Comparison of ENCODE assay signal across 22 mouse cellular contexts in the genomic region with DNA sequence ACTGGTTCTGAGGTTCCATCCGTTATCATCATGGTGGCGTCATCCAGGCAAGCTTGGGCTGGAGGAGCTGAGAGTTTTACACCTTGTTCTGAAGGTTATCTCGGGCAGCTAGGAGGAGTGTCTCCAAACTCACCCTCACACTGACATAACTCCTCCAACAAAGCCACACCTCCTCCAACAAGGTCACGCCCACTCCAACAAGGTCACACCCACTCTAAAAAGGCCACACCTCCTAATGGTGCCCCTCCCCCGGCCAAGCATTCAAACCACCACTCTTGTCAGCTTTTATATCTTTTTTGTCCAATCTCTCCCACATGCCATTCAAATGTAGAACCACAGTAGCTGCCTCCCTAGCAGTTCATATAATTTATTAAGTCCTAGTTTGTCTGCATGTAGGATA. TPM values are rescaled to one million over a fixed set of nuclear protein-coding genes. Genes with fewer than 3 reads are reported as not detected.
DNase-seq lines count a peak whose midpoint lies in the region; ATAC-seq and TF ChIP-seq lines count a peak whose summit lies in the region.
"Had no signal": no experiment of that assay in that cellular context is flagged by ENCODE, and none has a peak within 500 bp of the region (broad histone marks: within the 10 kb centered on the region; RNA-seq: fewer than 3 reads in every experiment).

No protein-coding gene starts in this region.

- H3K27me3 ChIP-seq in liver, embryonic 13.5 days = peaks cover 21% of the 10 kb centered on the region
- no peaks in the 10 kb centered on the region for H3K27me3 ChIP-seq in stomach, postnatal 0 days (ENCODE audit: control insufficient read depth, insufficient read depth, low read length)
- H3K27me3 ChIP-seq: hindbrain, embryonic 12.5 days; limb, embryonic 12.5 days had no signal

- 46% methylated on average over 5 of the region's 5 CpGs for WGBS in liver, embryonic 13.5 days (ENCODE audit: insufficient replicate concordance)
- 74% methylated on average over 5 of the region's 5 CpGs for WGBS in stomach, postnatal 0 days

- intact Hi-C loops in heart, postnatal 14 days (cut with DNase I) = no loop called here

- no peak for TF ChIP-seq CTCF in stomach, postnatal 0 days (IDR thresholded peaks at IDR 0.05; ENCODE audit: low read depth)

- TF ChIP-seq EP300 in stomach, postnatal 0 days (optimal IDR thresholded peaks at IDR 0.05) = no peak

- no peak overlapping the region for H3K4me2 ChIP-seq in liver, embryonic 13.5 days
- no peak overlapping the region for H3K4me2 ChIP-seq in stomach, postnatal 0 days (replicated peaks; ENCODE audit: low read depth)
- H3K4me2 ChIP-seq: forebrain, embryonic 12.5 days; hindbrain, embryonic 12.5 days; limb, embryonic 12.5 days; liver, embryonic 15.5 days; midbrain, embryonic 12.5 days had no signal

- ATAC-seq in CD4-positive, CD25-positive, alpha-beta regulatory T cell, adult 4 months = no peak
- ATAC-seq in liver, embryonic 13.5 days (ENCODE audit: low read depth) = 0 out of 2 replicates have a peak, but pooled peaks have one; percentile 47
- ATAC-seq in stomach, postnatal 0 days (ENCODE audit: low FRiP score, low TSS enrichment) = peak; percentile 40; the same call in 1 of the 2 replicates
- ATAC-seq: activated CD4-positive, CD25-positive, alpha-beta regulatory T cell, adult 4 months had no signal

- peaks cover 31% of the 10 kb centered on the region for H3K4me1 ChIP-seq in liver, embryonic 13.5 days (replicated peaks)
- peaks cover 6% of the 10 kb centered on the region; the same call in 1 of the 2 replicates for H3K4me1 ChIP-seq in stomach, postnatal 0 days (replicated peaks; ENCODE audit: control insufficient read depth, insufficient read depth)

- no peaks in the 10 kb centered on the region for H3K36me3 ChIP-seq in liver, embryonic 13.5 days
- no peaks in the 10 kb centered on the region for H3K36me3 ChIP-seq in stomach, postnatal 0 days (ENCODE audit: control insufficient read depth, insufficient read depth, low read length)
- H3K36me3 ChIP-seq: forebrain, embryonic 12.5 days; heart, embryonic 10.5 days; hindbrain, embryonic 12.5 days; limb, embryonic 12.5 days; liver, embryonic 15.5 days; midbrain, embryonic 12.5 days had no signal

- no peak overlapping the region for H3K27ac ChIP-seq in liver, embryonic 13.5 days
- no peak overlapping the region for H3K27ac ChIP-seq in stomach, postnatal 0 days (replicated peaks)
- H3K27ac ChIP-seq: forebrain, embryonic 12.5 days; heart, embryonic 10.5 days; hindbrain, embryonic 12.5 days; kidney, postnatal 0 days; limb, embryonic 12.5 days; liver, embryonic 15.5 days; midbrain, embryonic 12.5 days had no signal

- no peaks in the 10 kb centered on the region for H3K9me3 ChIP-seq in liver, embryonic 13.5 days (replicated peaks)
- H3K9me3 ChIP-seq in stomach, postnatal 0 days (ENCODE audit: control insufficient read depth, low read length) = no peaks in the 10 kb centered on the region
- H3K9me3 ChIP-seq: forebrain, embryonic 12.5 days; heart, embryonic 10.5 days; hindbrain, embryonic 12.5 days; limb, embryonic 12.5 days; liver, embryonic 15.5 days; midbrain, embryonic 12.5 days had no signal

- no peak overlapping the region for H3K9ac ChIP-seq in liver, embryonic 13.5 days
- H3K9ac ChIP-seq in stomach, postnatal 0 days (ENCODE audit: low read length) = no peak overlapping the region
- H3K9ac ChIP-seq: forebrain, embryonic 12.5 days; hindbrain, embryonic 12.5 days; limb, embryonic 12.5 days; liver, embryonic 15.5 days; midbrain, embryonic 12.5 days had no signal

- peak; percentile 46 for DNase-seq in CD4-positive, CD25-positive, alpha-beta regulatory T cell, adult 2 months (ENCODE audit: low read depth, low spot score)
- peak; percentile 47 for DNase-seq in c-Kit-positive CD71-positive TER-119-positive erythroid progenitor cells, embryonic 14.5 days (ENCODE audit: low spot score)
- peak; percentile 20 for DNase-seq in liver, embryonic 13.5 days
- DNase-seq in stomach, postnatal 0 days (ENCODE audit: low spot score) = peak; percentile 52
- DNase-seq in kidney, adult 11 months = no peak
- DNase-seq in heart, postnatal 14 days = no peak
- no peak for DNase-seq in heart, adult 8-10 months (ENCODE audit: low spot score)
- DNase-seq: adrenal gland, adult 8-10 months; cerebellum, adult 18-20 months; cerebellum, postnatal 14 days; kidney, adult 2 months; right cerebral cortex, postnatal 25 days; thymus, postnatal 14 days had no signal

- H3K4me3 ChIP-seq in liver, embryonic 13.5 days (replicated peaks) = no peak overlapping the region
- H3K4me3 ChIP-seq in stomach, postnatal 0 days (ENCODE audit: low read depth, low read length) = no peak overlapping the region
- H3K4me3 ChIP-seq: forebrain, embryonic 12.5 days; heart, embryonic 10.5 days; hindbrain, embryonic 12.5 days; limb, embryonic 12.5 days; liver, embryonic 15.5 days; midbrain, embryonic 12.5 days had no signal

RNA-seq across cellular contexts. Expression of gene Chd9, which starts 53.0 kb away (rescaled TPM):
- 100 to 1,000 TPM; 195 to 267 TPM for polyA plus RNA-seq in CD4-positive, CD25-positive, alpha-beta regulatory T cell, adult 4 months (2017; shearing (Covaris generic))
- polyA plus RNA-seq in liver, embryonic 13.5 days (2015; fragmentation: Nextera tagmentation; extraction: Ambion mirVana) = 10.8 and 11.9 TPM in 2 replicates
- polyA plus RNA-seq in stomach, postnatal 0 days (2015; fragmentation: Nextera tagmentation; extraction: Ambion mirVana) = 125 and 131 TPM in 2 replicates
- total RNA-seq in heart, postnatal 14 days (2021) = 10 to 100 TPM; 60.2 to 66.2 TPM
- 10 to 100 TPM; 37.4 to 51.6 (median 46.4) TPM for total RNA-seq in heart, adult 8-10 months (2022)

Comparison
In these comparisons a context has a peak if more than half of its experiments do, and no peak if none do; other contexts are left out.
1. DNase-seq: peak in CD4-positive, CD25-positive, alpha-beta regulatory T cell, adult 2 months (single experiment), c-Kit-positive CD71-positive TER-119-positive erythroid progenitor cells, embryonic 14.5 days (single experiment), liver, embryonic 13.5 days (single experiment) and stomach, postnatal 0 days (single experiment); none in kidney, adult 11 months (single experiment), heart, postnatal 14 days (0 of 2) and heart, adult 8-10 months (single experiment).